Mouse (Mus musculus) hindbrain, embryonic 11.5 days (tissue): ENCODE data around the gene Rft1. TPM values are rescaled to one million over a fixed set of nuclear protein-coding genes. Genes with fewer than 3 reads are reported as not detected.

Experiments used
- ATAC-seq: fragments of 200-750 bp; cut with Nextera tagmentation; 2 replicates; pipeline ENCODE4 v1.8.0; 2017; ENCODE audit warnings: mild to moderate bottlenecking, moderate TSS enrichment, moderate library complexity; ENCODE audit not compliant: low FRiP score
- DNase-seq: peaks from one replicate; pipeline ENCODE4 v3.0.0-alpha.2; 2015; ENCODE audit warnings: low spot score
- H3K27ac ChIP-seq: fragments of 300-500 bp; sonication (generic); 2 replicates; pipeline ENCODE4 v1.5.1; 2014; ENCODE audit warnings: mild to moderate bottlenecking, low read depth, low read length
- H3K27me3 ChIP-seq: fragments of 300-500 bp; sonication (generic); 2 replicates; pipeline ENCODE4 v1.6.1; 2014; ENCODE audit warnings: mild to moderate bottlenecking, low read length, moderate library complexity, mixed read lengths; ENCODE audit not compliant: control insufficient read depth, insufficient read depth
- H3K36me3 ChIP-seq: fragments of 300-500 bp; sonication (generic); 2 replicates; pipeline ENCODE4 v1.6.1; 2014; ENCODE audit warnings: mild to moderate bottlenecking, low read length, moderate library complexity, mixed read lengths; ENCODE audit not compliant: control insufficient read depth, insufficient read depth
- H3K4me1 ChIP-seq: fragments of 300-500 bp; sonication (generic); replicated peaks from 2 replicates; pipeline ENCODE4 v1.6.1; 2014; ENCODE audit warnings: low read length, mixed read lengths; ENCODE audit not compliant: control insufficient read depth, insufficient read depth
- H3K4me2 ChIP-seq: fragments of 300-500 bp; sonication (generic); replicated peaks from 2 replicates; pipeline ENCODE4 v1.6.1; 2014; ENCODE audit warnings: mild to moderate bottlenecking, low read depth, low read length
- H3K4me3 ChIP-seq: fragments of 300-500 bp; sonication (generic); 2 replicates; pipeline ENCODE4 v1.5.1; 2014; ENCODE audit warnings: low read depth, low read length
- H3K9ac ChIP-seq: fragments of 300-500 bp; sonication (generic); 2 replicates; pipeline ENCODE4 v1.6.1; 2014; ENCODE audit warnings: low read depth, low read length
- H3K9me3 ChIP-seq: fragments of 300-500 bp; sonication (generic); 2 replicates; pipeline ENCODE4 v1.6.1; 2016; ENCODE audit warnings: low read length; ENCODE audit not compliant: control insufficient read depth
- WGBS: fragments of 180-500 bp; shearing (Covaris S2); extraction: QIAGEN DNeasy Blood & Tissue Kit; methylation state at CpG from one replicate; pipeline ENCODE4 v1.1.7; 2014; 5-methylcytosine and 5-hydroxymethylcytosine counted together
- polyA plus RNA-seq: library from polyadenylated mRNA; unstranded; fragments of >200 nt; fragmentation: Nextera tagmentation; extraction: Ambion mirVana; gene quantifications from 2 replicates; pipeline ENCODE4 v1.2.1, GENCODE M21; 2014

The Rft1 gene
- 13.2 and 13.6 TPM in 2 replicates for polyA plus RNA-seq

DNA sequence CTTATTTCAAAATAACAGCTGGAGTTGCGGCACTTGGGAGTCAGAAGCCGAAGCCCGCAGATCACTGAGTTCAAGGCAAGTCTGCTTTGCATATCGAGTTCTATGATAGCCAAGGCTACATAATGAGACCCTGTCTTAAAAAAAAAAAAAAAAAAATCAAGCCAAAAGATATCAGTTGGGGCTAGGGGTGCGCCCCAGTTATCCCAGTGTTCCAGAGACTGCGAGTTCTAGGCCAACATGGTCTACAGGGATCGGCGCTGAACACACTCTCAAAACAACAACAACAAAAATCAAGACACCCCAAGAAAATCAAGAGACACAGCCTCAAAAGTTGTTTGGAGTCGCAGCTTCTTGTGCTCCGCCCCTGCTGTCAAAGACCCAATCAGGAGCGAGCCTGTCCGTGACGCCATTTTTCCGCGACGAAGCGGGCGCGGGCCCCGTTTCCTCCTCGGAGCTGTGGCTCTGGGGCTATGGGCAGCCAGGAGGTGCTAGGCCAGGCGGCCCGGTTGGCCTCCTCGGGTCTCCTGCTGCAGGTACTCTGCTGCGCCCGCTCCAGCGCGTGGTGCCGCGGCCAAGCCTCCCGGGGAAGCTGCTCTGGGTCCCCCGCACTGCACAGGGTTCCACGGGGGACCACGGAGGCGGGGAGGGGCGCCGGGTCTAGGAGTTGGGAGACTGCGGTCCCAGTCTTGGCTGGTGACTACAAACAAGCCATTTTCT, at the start of gene Rft1:
TSS of gene Rft1 (plus strand) at position 418 of the 717 bp plus-strand sequence.
- Histone ChIP-seq H3K4me1 (no peaks in the 10 kb centered on the region), H3K9ac (peak within 1 kb of the TSS; percentile 93), H3K36me3 (0 out of 2 replicates have a peak, but pooled peaks cover 1% of the 10 kb centered on the region), H3K9me3 (no peaks in the 10 kb centered on the region), H3K27ac (peak within 1 kb of the TSS; percentile 52; the same call in 1 of the 2 replicates), H3K4me2 (peak within 1 kb of the TSS; percentile 54), H3K27me3 (no peaks in the 10 kb centered on the region), H3K4me3 (peak within 1 kb of the TSS; percentile 69)
- DNase-seq (peak; percentile 98), ATAC-seq (peak; percentile 93)
- 2% methylated on average over 38 of the region's 38 CpGs for WGBS

DNA sequence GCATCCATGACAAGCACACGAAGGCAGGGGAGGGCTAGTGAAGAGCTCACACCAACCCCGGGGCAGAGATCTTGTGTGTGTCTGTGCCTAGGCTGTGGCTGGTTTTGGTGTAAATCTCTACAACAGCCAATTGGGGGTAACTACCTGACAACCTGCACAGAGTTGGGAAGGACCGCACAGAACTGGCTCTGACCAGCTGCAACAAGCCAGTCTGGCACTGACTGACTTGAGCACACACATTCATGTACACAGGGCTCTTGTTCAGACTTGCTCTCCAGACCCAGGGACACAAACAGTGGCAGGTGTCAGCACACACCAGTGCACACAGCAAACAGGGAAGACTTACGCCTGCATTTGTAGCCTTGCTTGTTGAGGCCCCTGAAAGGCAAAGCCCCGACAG, 47.3 kb upstream of the Rft1 start:
- Histone ChIP-seq H3K4me3 (no peak overlapping the region), H3K9me3 (no peaks in the 10 kb centered on the region), H3K27me3 (no peaks in the 10 kb centered on the region), H3K9ac (no peak overlapping the region), H3K27ac (no peak overlapping the region), H3K4me1 (no peaks in the 10 kb centered on the region), H3K36me3 (no peaks in the 10 kb centered on the region), H3K4me2 (no peak overlapping the region)
- 84% methylated on average over 5 of the region's 5 CpGs for WGBS
- ATAC-seq (no peak), DNase-seq (no peak)

DNA sequence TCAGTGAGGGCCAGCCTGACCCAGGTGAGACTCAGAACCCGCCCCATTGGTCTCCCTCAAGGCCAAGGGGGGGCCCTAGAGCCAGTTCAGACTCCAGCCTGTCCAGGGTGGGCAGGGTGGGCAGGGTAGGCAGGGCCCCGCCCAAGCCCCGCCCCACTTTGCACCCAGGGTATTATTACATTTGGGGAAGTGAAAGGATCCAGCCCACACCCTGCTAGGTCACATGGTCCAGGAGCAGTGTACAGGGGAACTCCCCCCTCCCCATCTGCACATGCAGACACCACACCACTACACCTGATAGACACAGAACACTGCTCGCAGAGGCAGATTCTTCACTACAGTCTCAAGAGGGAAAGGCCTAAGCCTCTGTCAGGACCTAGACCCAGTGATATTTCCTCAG, 46.5 kb upstream of the Rft1 start:
- no peaks in the 10 kb centered on the region for H3K4me1 ChIP-seq
- H3K27ac ChIP-seq: no peak overlapping the region
- no peak for DNase-seq
- H3K4me3 ChIP-seq: no peak overlapping the region
- H3K9ac ChIP-seq: no peak overlapping the region
- ATAC-seq: no peak
- no peaks in the 10 kb centered on the region for H3K27me3 ChIP-seq
- no peaks in the 10 kb centered on the region for H3K36me3 ChIP-seq
- H3K9me3 ChIP-seq: no peaks in the 10 kb centered on the region
- no peak overlapping the region for H3K4me2 ChIP-seq
- WGBS: 82% methylated on average over 4 of the region's 4 CpGs

DNA sequence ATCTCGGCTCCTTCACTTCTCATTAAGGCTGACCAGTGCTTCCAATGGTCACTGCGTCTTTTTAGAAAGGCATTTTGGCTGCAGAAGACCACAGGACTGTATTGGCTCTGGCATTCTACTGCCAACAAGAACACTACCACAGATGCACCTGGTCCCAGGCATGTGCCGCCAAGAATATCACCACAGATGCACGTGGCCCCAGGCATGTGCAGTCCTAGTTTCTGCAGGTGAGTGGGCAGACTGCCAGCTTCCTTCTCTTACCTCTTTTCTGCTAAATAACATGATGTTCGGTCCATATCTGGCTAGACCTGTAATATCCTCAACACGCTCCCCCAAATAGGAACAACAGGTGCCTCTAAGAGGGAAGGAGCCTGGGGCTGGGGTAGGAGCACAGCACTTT, 46.0 kb upstream of the Rft1 start:
- no peak overlapping the region for H3K27ac ChIP-seq
- no peaks in the 10 kb centered on the region for H3K9me3 ChIP-seq
- H3K4me3 ChIP-seq: no peak overlapping the region
- H3K4me1 ChIP-seq: no peaks in the 10 kb centered on the region
- no peak overlapping the region for H3K4me2 ChIP-seq
- no peaks in the 10 kb centered on the region for H3K36me3 ChIP-seq
- ATAC-seq: no peak
- no peaks in the 10 kb centered on the region for H3K27me3 ChIP-seq
- no peak overlapping the region for H3K9ac ChIP-seq
- no peak for DNase-seq
- WGBS: 94% methylated on average over 6 of the region's 6 CpGs

DNA sequence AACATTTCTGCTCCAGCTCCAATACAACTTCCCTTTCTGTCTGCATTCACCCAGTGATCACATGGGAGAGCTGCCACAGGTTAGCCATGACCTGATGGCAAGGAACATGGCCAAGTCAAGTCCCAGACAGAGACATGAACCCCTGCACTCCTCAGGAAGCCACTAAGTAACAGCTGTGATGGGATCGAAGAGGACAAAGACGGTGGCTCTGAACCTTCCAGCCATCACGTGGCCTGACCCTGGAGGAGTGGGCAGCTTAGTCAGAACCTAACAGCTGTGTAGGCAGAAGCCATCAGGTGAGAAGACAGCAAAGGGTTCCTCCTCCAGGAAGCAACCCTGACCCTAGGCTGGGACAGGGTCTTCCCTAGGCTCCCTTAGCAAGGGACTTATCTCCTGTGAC, 44.7 kb upstream of the Rft1 start:
- ATAC-seq (no peak), DNase-seq (no peak)
- 90% methylated on average over 3 of the region's 3 CpGs for WGBS
- Histone ChIP-seq H3K27me3 (no peaks in the 10 kb centered on the region), H3K27ac (no peak overlapping the region), H3K4me1 (no peaks in the 10 kb centered on the region), H3K4me2 (no peak overlapping the region), H3K36me3 (no peaks in the 10 kb centered on the region), H3K4me3 (no peak overlapping the region), H3K9me3 (no peaks in the 10 kb centered on the region), H3K9ac (no peak overlapping the region)

DNA sequence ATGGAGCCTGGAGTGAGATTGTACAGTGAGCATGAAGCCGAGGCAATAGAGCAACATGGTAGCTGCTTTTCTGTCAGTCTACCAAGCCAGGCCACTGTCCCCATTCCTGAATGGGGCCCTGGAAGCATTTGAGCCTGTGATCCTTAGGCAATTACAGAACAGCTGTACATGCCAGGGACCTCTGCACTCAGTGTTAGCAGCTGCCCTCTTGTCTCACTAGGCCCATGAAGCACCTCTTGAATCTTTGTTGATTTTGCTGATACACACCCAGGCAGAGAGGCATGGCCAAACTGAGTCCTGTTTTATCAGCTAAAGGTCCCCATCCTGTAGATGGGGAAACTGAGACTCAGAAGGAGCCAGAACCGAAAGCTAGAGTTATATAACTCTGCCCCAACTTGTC, 43.9 kb upstream of the Rft1 start:
- H3K27ac ChIP-seq: no peak overlapping the region
- no peaks in the 10 kb centered on the region for H3K9me3 ChIP-seq
- H3K36me3 ChIP-seq: no peaks in the 10 kb centered on the region
- ATAC-seq: no peak
- H3K9ac ChIP-seq: no peak overlapping the region
- DNase-seq: no peak
- no peak overlapping the region for H3K4me2 ChIP-seq
- no peaks in the 10 kb centered on the region for H3K27me3 ChIP-seq
- 71% methylated on average over 2 of the region's 2 CpGs for WGBS
- no peaks in the 10 kb centered on the region for H3K4me1 ChIP-seq
- no peak overlapping the region for H3K4me3 ChIP-seq

DNA sequence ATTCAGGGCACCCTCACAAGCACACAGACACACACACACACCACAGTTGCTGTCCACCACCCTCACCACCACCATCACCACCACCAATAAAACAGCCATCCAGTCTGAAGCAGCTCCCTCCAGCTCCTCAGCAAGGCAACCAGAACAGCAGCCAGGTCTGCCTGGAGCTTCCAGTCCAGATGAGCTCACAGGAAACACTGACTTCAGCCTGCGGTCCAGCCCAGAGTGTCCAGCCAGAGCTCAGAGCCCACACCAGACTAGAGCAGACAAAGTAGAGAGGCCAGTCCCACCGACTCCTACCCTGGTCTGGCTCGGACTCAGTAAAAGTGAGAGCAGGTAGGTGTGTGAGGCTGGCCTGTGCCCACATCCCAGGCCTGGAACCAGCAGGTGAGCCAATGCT, 43.2 kb upstream of the Rft1 start:
- DNase-seq (no peak), ATAC-seq (no peak)
- H3K27me3 ChIP-seq: no peaks in the 10 kb centered on the region
- H3K4me2 ChIP-seq: no peak overlapping the region
- H3K4me3 ChIP-seq: no peak overlapping the region
- H3K9ac ChIP-seq: no peak overlapping the region
- no peaks in the 10 kb centered on the region for H3K9me3 ChIP-seq
- WGBS: 91% methylated on average over 3 of the region's 3 CpGs
- no peaks in the 10 kb centered on the region for H3K36me3 ChIP-seq
- H3K27ac ChIP-seq: no peak overlapping the region
- no peaks in the 10 kb centered on the region for H3K4me1 ChIP-seq

DNA sequence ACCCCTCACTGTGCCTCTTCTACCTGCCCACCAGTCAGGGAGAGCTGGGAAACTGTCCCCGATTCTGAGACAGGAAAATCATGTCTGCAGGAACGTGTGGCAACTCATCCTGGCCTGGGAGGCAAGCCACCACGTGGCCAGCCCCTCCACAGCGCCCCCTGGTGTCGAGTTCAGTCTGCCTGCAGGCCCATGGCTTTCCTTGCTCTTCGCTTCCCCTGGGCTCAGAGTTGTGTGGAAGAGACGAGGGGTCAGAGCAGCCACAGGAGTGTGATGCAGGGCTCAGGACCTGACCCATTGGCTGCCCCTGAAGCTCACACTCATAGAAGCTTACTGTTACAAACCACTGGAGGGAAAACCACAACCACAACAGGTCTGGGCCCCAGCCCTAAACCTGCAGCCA, 41.6 kb upstream of the Rft1 start:
- no peak overlapping the region for H3K4me2 ChIP-seq
- no peak for ATAC-seq
- 13% methylated on average over 7 of the region's 7 CpGs for WGBS
- no peaks in the 10 kb centered on the region for H3K4me1 ChIP-seq
- H3K36me3 ChIP-seq: no peaks in the 10 kb centered on the region
- H3K27ac ChIP-seq: no peak overlapping the region
- H3K27me3 ChIP-seq: no peaks in the 10 kb centered on the region
- no peak overlapping the region for H3K4me3 ChIP-seq
- H3K9ac ChIP-seq: no peak overlapping the region
- DNase-seq: peak; percentile 86
- H3K9me3 ChIP-seq: no peaks in the 10 kb centered on the region

DNA sequence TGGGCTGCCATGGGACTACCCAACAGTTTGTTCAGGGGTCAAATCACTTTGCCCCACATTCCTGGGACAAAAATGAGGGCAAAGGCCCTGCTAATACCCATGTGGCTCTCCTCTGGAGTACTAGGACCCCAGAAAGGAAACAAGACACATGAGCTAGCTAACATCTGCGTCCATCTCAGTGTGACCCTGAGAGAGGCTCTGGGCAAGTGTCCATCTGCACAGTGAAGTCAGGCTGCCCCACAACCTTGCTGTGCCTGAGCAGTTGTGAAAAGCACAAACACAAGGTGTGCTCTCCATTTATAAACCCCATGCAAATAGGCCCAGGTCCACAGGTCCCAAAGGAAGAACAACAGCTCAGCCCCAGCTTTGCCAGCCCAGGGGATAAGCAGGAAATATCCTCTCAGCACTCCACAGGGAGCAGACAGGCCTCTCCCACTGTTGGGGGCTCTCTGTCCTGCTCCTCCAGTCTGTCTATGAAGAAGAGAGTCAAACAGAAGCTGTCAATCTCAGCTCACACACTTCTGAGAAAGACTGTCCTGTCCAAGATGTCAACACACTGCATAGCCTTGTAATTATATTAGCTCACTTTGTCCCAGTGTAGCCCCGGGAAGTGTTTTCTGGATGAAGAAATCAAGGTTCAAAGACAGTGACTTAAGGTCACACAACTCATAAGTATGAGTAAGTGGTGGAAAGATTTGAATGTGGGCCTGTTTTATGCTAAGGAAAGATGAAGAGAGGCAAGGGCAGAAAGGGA, 41.0 kb upstream of the Rft1 start:
- no peaks in the 10 kb centered on the region for H3K27me3 ChIP-seq
- H3K4me2 ChIP-seq: no peak overlapping the region
- no peak for ATAC-seq
- H3K4me3 ChIP-seq: no peak overlapping the region
- no peak overlapping the region for H3K27ac ChIP-seq
- no peaks in the 10 kb centered on the region for H3K4me1 ChIP-seq
- no peaks in the 10 kb centered on the region for H3K36me3 ChIP-seq
- no peak overlapping the region for H3K9ac ChIP-seq
- no peak for DNase-seq
- H3K9me3 ChIP-seq: no peaks in the 10 kb centered on the region
- WGBS: 89% methylated on average over 2 of the region's 2 CpGs
